Mouse (Mus musculus): ENCODE data around the gene Mcl1.
A peak's percentile ranks its signal among the peaks of the same experiment; 100 is the strongest.
"Not testable (repeated sequence)": the region's sequence is repeated elsewhere in the genome, so short reads cannot be mapped to it uniquely, and the experiment has no call there.

Mcl1 gene

GRCm38 (mm10) chr3:95687524-95688421 lies 29.2 kb downstream of the Mcl1 start, which contains the start of gene Adamtsl4:
Gene Adamtsl4 (minus strand): TSS chr3:95687917.
- peak in 1 of 2 experiments; percentile 48 for DNase-seq

DNA sequence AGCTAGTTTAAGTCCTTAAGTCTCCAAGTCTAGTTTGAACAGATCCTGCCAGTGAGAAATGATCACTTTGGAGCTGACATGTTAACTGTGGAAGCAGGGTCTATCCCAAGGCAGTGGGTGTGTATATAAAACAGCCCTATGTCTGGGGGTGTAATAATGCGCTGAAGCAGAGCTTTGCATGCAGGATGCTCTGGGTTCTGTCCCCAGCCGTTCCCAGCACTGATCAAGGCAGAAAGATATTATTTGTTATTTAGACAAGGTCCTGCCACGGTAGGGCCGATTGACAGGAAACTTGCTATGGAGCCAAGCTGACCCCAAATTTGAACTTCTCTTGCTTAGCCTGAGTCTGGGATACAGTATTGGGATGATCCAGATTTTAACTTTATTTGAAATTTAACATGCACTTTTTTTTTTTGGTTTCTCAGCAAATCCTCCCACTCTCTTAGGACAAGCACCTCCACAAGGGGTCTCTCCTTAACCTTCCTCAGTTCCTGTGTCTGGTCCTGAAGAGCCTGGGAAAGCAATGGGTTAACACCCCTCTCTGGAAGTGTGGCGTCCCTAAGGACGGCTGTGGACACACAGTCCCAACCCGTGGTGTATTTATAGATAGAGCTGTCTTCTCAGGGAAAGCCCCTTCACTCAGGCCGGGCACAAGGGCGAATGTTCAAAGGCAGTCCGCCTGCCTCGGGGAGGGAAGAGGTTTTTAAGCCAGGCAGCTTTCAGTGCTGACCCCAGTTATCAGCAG lies 30.8 kb downstream of the Mcl1 start:
- DNase-seq, result no peak

GRCm38 (mm10) chr3:95689940-95690339 lies 31.4 kb downstream of the Mcl1 start:
- DNase-seq, result no peak

GRCm38 (mm10) chr3:95690552-95690951 lies 32.0 kb downstream of the Mcl1 start:
- DNase-seq, result not testable (repeated sequence)

- DNase-seq, result no peak
Measured at GRCm38 (mm10) chr3:95692677-95693076, 34.1 kb downstream of the Mcl1 start.

DNA sequence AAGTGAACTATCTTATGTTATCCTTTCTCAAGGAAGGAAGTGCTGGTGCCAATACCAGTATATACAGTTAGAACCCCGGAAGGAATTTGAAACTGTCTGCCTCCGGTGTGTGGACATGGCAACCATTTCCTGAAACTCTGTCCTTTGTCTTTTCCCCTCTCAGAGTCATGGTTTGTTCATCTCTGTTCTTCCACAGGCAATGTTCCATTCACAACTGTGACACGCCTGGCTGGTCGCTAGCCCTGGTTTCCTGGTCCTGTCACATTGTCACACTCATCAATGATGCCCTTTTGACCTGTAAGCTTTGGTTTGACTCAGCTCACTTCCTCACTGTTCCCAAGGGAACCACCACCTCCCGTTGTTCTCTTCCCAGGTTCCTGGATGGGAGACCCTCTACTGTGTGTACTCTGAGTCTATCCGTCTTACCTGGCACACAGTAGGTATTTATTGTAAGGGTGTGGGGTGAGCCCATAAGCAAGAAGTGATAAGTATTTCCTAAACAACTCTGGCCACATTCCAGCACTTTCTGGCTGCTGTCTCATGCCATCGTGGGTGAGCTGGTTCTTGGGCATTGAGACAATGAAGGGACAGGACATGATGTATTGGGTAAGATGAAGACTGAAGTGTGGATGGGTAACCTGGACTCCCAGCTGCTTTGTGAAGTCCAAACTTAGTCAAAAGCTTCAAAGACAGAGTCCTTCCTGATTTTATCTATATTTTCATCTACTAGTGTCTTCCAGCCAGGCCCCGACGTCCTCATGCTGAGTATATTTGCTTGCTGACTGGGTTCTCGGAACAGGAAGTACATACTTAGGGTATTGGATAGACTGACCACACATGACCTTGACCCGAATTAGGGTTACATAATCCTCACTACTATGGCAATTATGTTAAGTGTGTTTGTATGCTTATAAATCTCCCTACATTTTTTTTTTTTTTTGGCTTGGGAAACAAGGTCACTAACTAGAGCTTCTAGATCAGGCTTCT lies 35.5 kb downstream of the Mcl1 start:
- DNase-seq, result no peak

DNA sequence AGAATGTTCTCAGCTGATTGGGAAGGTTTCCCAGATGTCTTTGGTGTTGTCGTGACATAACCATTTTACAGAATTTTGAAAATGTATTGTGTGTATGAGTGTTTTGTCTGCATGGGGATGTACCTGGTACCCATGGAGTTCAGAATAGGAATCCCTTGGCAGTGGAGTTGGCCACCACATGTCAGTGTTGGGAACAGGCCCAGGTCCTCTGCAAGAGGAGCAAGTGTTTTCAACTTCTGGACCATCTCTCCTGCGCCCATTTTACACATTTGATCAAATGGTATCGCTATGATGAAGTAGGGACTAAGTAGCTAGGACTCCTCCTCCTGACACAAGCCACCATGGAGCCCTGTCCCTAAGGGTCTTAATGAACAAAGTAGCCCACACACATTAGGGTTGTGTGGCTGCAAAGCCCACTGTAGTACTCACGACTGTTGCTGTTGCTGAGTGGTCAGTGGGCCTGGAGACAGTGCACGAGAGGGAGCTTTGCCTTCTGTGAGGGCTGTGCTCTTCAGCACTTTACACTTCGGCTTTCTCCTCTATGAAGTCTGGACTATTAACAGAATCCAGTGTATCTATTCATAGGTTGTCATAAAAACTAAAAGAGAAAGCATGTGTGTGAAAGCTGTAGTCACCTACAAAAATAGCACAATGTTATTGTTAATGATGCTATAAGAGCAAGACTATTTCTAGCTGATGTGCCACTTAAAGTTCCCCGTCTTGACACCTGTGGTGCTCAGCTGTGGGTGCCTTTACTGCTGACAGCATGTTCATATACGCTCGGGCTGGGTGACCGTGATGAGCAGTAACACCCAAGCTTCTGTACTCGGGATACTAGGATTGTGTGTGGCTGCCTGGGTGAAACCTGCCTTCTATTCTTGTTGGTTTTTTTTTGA lies 36.5 kb downstream of the Mcl1 start:
- no peak for DNase-seq

DNA sequence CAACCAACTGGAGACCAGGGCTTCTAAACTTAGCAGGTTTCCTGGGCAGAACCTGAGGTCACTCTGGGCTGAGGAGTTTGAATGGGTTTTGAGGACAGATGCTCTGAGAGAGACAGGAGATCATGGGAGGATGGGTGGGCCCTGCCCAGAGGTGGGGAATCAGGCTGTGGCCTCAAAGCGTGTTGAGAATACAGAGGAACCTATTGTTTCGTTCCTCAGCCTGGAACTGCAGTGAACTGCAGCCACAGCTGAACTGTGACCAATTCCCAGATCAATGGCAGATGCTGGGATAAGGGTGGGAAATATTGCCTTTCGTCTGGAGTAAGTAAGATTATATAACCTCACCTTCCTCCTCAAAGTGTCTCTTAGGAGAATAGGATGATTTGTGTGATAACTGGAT lies 37.2 kb downstream of the Mcl1 start:
- no peak for DNase-seq

DNA sequence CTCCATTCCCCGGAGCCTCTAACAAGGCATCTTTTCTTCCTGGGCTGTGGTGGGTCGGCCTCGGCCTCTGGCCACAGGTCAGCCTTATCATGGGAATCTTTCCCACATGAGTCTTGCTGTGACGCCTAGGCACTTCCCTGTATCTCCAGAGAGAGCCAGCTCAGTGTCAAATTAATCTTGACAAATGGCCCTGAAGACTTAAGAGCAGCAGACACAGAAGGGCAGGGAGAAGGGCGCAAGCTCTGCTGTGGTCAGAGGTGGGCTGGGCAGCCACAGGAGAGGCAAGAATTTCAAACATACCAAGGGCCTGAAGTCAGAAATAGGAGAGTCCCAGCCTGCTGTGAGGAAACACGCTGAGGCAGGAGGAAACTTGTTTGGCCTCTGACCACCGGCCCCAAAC lies 37.8 kb downstream of the Mcl1 start:
- no peak for DNase-seq

DNA sequence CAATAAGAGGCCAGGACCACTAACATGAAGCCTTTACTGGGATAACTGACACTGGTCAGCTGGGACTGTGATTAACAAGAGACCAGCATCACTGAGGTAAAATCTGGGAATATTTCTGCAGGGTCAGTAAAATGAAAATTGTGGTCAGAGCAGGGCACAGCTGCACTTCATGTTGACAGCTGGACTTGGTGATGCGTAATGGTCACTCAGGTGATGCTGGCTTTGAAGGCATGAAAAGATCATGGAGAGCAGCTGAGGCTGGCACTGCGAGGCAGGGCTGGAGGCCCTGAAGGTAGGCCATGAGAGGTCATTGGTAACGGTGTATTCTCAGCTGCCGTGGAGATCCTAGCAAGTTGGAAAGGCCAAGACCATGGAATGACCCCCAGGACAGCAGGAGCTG lies 39.7 kb downstream of the Mcl1 start:
- no peak for DNase-seq

- DNase-seq, result no peak
Measured at GRCm38 (mm10) chr3:95700233-95700681, 41.7 kb downstream of the Mcl1 start.

GRCm38 (mm10) chr3:95701085-95701484 lies 42.5 kb downstream of the Mcl1 start:
- no peak for DNase-seq

DNA sequence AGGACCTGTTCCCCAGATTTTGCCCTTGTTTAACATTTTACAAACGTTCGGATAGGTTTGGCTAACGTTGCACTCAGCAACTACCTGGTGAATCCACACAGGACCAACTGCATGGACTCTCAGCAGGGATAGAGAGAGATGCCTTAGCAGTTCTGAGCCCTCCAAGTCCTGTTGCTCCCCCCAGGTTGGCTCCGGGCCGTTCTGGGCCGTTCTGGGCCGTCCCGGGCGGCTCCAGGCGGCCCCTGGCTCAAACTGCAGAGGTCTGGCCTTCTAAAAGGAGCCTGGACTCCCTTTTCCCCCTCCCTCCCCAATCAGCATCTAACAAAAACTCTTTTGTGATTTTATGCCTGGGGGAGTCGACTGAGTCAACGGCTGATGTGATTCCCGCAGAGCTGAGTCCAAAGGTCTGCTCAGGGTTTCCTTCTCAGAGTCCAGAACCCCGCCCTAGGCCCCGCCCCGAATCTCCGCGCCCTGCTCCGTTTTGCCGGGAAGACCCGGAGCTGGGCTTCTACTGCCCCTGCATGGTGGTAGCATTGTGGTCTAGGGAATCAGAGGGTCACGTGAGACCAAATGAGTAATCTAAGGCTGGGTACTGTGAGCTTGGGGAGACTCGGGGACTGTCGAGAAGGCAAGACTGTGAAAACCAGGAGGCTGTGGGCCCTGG lies 43.4 kb downstream of the Mcl1 start:
- DNase-seq, result no peak

DNA sequence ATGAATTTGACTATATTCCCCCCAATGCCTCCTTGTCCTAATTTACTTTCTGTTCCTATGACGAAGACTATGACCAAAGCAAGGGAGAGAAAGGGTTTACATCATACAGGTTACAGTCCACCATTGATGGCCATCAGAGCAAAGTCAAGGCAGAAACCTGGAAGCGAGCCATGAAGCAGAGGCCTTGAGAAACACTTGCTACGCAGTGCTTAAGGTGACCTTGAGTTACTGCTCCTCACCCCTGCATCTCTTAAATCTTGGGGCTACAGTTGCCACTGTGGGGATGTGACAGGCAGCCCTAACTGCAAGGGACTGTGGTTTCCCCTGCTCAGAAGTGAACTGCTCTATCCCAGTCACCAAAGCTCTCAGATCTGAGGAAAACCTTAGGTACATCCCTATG lies 44.7 kb downstream of the Mcl1 start:
- DNase-seq, result no peak

GRCm38 (mm10) chr3:95704612-95705011 lies 46.0 kb downstream of the Mcl1 start:
- no peak for DNase-seq

DNA sequence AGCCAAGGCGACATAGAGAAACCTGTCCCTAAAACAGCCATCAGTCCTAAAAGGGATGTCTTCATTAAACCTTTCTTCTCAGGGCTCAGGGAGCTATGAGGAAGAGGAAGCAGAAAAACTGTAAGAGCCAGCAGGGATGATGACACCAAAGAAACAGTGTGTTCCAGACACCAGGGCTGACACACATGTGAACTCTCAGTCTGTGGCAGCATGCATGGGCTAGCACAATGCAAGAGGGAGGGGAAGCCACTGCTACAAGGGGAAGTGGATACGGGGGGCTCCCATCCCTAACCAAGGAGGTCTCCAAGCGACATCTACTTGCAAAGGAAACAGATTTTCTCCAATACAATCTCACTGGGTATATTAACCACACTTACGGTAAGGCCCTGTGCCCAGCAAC lies 47.7 kb downstream of the Mcl1 start:
- DNase-seq, result no peak

DNA sequence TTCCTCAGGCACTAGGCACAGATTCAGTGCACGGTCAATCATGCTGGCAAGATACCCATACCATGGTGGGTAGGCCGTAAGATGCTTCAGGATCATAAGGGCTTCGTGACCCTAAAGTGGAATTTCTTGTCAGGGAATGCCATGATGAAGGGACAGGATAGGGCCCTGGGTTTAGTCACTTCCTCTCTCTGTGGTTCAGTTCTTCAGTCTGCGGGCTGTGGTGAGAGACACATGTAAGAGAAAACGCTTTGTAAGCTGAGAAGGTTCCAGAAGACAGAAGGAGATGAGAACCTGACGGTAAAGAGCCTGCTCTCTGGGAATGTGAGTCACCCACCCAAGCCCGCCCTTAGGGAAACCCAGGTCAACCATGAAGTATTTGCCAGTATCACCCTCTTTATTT lies 48.9 kb downstream of the Mcl1 start:
- DNase-seq, result peak; percentile 32 to 39

- DNase-seq, result no peak
Measured at GRCm38 (mm10) chr3:95709044-95709443, 50.5 kb downstream of the Mcl1 start.

DNA sequence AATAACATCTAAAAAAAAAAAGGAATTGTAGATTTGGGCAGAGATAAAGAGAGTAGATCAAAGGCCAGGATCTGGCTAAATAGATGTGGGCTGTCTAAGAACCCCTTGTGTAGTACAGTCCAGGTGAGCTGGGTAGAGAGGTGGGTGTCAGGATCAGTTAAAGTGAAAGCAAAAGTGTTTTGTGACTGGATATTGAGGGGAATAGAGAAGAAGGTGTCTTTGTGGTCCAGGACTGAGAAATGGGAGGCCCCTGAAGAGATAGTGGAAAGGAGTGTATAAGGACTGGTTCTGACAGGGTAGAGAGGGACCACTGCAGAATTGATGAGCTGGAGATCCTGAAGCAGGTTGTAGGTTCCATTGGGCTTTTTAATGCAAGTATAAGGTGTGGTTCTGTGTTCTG lies 51.4 kb downstream of the Mcl1 start:
- no peak for DNase-seq
